Mouse (Mus musculus) hematopoietic stem cell, adult 5-6 weeks (primary cell): Measurements from ENCODE around the gene Fam20a. TPM values are rescaled to one million over a fixed set of nuclear protein-coding genes. Genes with fewer than 3 reads are reported as not detected.

Experiments used
- ATAC-seq, 2 experiments: fragments of 125-278 bp in 1 of 2; replicated peaks in 1 of 2; 2 replicates each; pipeline ENCODE4 v1.8.0; 2016 to 2017; ENCODE audit warnings: inconsistent platforms in 2 of 2, mild to moderate bottlenecking in 2 of 2, moderate number of reproducible peaks in 2 of 2, low read depth in 1 of 2, moderate TSS enrichment in 1 of 2; ENCODE audit not compliant: low FRiP score in 2 of 2, poor library complexity in 2 of 2, severe bottlenecking in 2 of 2, insufficient read depth in 1 of 2, low TSS enrichment in 1 of 2
- total RNA-seq: library from RNA; stranded (forward); fragments of 172-1452, 232-1000 nt; gene quantifications from 2 replicates; pipeline ENCODE4 v1.2.3, GENCODE M21; 2017

Fam20a gene
- total RNA-seq: not detected in 2 replicates

DNA sequence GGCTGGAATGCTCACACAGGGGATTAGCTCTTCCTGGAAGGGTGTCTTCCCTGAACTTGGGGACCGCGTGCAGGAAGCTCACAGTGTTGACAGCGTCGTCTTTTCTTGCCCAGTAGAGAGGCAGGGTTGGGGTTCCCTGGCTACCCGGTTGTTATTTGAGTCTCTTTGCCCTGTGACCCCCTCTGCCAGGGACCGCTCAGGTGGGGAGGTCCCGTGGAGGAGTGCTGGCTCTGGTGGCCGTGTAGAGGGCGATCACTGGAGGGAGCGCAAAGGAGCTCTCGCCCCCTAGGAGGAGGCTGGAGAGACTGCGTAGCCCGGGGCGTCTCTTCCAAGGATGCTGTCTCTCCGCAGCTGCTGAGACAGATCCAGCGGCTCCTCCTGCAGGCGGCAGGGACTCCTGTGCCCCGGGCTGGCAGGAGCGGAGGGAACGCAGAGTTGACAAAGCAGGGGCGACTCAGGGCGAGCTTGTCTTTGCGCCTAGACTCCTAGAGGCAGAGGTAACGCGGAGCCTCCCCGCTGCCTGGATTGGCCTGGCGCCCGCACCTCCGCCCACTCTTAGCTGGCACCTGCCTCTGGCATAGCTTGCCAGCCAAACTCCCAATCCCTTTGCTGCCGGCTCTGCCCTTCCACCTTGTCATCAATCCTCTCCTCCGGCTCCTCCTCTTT, at the start of gene Fam20a:
Fam20a (minus strand) TSS at position 499 of the 666 bp plus-strand sequence.
- ATAC-seq: peak; percentile 38 to 47

DNA sequence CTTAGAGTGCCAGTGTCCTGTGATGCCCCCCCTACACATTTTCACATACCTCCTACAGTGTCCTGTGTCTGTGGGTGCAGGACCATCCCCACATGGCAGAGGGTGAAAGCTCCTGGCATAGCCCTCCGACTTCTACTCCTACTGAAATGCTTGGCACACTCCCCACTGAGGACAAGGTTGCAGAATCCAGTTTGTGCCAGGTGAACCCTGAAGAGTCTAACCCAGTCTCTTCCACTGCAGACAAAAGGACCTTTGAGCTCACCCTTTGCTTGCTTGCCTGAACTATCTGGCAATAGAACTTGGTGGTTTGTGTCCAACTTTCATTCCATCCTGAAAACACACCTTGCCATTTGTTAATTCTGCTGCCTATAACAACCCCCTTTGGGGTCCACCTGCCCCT, 49.3 kb upstream of the Fam20a start:
- ATAC-seq: no peak

DNA sequence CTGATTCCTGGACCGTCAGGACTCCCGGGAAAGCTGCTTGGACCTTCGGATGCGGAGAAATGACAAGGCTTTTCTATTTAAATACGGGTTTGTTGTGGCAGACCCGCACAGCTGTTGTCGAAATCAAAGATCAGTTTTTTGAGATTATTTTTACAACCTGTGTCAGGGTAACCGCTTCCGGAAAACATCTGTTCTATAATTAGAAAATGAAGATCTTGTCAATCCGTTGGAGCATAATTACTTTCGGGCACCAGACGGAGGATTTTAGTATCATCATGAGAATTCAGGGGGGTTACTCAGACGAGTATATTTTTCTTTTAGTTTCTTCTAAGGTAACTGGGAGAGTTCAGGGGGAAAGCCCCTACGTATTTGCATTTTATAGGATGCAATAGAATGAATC, 48.1 kb upstream of the Fam20a start:
- ATAC-seq: no peak

DNA sequence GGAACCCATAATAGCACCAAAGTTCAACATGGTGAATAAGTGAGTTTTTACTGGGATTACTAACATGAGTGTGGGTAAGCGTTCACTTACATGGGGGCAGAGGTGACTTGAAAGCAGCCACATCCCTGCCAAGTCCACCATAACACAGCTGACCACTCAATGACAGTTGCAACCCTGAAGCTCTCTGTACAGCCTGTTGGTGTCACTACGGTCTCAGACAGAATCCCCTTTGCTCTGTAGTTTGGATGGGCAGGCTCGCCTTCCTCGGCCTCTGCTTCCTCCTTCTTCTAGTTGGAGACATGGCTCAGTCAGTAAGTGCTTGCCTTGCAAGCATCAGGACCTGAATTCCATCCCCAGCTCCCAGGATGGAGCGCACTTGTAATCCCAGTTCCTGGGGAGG, 47.0 kb upstream of the Fam20a start:
- 0 out of 4 replicates have a peak, but pooled peaks of 1 of the 2 experiments have one; percentile 37 for ATAC-seq

DNA sequence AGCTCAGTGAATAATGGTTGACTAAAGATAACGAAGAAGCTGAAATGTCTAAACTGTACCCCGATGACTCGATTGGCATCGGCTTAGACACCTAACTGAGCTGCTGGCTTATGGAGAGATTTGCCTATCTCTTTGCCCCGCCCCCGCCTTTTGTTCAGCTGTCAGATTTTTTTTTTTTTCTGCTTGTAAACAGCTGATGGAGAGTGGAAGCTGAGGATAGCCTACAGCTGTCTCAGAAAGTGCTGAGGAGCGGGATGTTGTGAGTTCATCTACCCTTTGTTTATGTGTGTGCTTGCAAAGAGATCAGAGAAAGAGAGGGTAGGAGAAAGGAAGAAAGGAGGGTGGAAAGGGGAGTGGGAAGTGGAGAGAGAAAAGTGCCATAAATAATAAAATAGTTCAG, 38.0 kb upstream of the Fam20a start:
- ATAC-seq: no peak

DNA sequence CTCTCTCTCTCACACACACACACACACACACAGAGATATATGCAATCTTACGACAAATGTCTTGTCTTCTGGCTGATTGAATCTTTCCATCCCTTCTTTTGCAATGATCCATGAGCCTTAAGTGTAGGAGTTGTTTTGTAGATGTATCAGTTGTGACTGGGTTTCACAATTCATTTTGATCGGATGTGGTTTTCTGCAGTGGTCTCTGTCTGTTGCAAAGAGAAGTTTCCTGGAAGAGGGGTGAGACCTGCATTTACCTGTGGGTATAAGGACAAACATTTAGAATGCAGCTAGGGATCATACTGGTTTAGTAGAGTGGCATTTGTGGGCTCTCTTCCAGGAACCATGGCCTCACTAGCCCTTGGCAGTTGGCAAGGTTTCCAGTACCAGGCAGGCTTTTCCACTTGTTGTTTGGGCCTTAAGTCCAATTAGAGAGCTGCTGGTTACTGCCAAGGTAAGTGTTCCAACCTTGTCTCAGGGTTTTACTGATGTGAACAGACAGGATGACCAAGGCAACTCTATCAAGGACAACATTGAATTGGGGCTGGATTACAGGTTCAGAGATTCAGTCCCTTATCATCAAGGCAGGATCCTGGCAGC, 36.6 kb upstream of the Fam20a start:
- ATAC-seq: no peak

DNA sequence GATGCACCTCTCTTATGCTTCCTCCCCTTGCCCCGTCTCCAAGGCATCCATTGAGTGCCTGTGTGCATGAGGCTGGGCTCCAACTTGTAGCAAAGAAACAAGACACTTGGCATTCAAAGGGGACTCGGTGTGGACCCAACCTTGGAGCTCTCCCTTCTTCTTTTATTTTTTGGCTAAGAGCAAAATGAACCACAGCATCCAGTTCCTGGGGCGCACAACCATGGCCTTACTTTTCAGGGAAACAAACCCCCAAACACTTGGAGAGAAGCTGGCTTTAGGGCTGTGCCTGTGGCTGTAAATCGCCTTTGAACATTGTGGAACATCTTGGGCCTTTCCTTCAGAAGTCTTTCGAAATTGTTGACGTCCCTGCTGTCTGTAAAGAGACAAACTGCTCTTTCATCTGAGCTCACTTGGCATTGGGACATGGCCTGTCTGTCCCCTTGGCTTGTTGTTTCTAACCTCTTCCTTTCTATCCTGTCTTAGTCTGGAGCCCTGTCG, 32.1 kb upstream of the Fam20a start:
- ATAC-seq: no peak

DNA sequence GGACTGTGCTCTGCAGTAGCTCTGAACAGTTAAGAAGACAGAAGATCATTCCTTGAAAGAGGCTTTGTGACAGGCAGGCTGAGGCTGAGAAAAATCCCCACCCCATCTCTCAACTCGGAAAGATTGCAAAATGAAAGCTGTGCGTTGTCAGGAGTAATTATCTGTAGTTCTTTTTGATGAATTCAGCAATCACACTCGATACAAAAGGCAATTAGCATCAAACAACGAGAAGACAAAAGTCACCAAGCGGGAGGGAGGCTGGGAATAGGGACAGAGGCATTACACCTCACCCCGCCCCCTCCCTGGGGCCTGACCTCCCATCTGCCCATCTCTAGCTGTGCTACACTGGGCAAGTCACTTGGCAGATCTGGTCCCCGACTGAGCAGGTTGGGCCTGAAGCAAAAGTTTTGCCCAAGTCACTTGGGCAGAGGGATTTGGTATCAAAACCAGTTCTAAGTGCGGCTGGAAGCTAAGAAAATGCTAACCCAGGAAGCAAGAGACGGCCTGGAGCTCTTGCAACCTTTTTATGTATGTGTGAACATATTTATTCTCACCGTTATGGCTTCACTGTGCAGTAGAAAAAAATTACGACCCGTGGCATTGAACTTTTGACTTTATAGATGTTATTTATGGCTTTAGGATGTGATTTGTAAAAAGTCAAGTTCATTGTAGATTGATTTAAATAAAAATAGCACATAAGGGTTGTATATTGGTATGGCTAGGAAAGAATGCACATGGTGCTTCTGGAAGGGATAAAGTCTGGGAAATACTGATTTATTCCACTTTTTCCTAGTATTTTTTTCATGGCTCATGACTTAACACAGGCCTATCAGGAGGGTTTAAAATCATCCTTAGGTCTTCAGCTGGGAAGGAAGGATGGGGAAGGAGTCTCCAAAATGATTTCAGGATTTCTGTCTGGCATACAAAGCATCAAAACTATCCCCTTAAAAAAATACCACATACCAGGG, 29.8 kb upstream of the Fam20a start:
- ATAC-seq: no peak

- no peak for ATAC-seq
Measured at GRCm38 (mm10) chr11:109745210-109745609, 23.1 kb upstream of the Fam20a start.

GRCm38 (mm10) chr11:109737967-109738366, 15.9 kb upstream of the Fam20a start:
- no peak for ATAC-seq

DNA sequence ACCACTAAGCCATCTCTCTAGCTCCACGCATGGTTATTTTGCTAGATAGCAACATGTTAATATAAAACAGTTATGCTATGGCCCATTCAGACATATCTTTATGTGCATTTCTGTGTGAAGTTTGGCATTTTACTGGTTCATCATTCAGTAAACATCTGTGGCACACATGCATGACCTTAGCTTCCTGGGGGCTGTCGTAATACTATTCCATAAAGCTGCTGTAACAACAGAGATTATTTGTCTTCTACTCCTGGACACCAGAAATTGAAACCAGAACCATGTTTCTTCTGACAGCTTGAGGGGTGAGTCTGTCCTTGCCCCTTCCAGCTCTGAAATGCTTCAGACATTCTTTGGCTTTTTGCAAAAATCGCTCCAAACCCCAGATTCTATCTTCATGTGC, 14.3 kb upstream of the Fam20a start:
- ATAC-seq: no peak

DNA sequence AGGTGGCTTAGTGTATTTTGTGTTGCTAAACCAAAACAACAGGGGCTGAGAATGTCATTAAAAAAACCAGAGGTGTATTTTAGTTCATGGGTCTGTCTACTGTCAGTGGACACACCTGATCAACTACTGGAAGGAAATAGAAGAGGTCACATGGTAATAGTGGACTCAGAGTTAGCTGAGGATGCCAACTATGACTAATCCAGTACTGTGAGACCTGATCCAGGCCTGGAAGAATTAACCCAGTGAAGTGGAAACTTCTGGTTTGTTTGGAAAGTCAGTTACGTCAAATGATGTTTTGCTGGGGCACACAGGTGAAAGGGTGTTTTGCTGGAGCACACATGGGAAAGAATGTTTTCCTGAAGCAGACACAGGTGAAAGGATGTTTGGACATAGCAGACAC, 12.3 kb upstream of the Fam20a start:
- no peak for ATAC-seq

DNA sequence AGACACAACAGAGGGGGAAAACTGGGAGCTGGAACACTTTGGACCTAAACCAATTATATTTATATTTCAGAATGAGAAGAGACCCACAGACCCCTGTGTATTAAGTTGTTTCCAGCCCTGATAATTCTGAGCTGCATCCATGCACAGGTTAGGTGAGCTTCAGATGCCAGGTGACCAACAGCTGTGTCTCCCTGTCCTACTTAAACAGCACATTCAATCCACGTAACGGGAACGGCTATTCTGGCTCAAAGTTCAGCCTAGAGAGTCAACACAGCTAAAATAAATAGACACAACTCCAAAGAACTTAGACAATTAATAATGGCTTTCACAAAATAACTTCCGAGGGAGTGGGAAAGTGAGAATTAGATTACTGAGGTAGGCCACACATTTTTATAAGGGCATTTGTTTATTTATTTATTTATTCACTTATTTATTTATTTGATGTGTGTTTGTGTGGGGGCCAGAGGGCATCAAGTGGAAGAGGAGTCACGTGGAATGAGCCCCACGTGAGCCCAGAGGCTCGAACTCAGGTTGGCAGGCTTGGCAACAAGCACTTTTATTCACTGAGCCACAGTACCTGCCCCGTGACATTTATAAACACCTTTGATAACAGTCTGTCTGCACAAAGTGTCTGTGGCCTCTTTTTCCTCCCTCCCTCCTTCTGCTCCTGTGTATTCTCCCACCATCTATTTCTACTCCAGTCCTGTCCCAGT, 10.8 kb upstream of the Fam20a start:
- no peak for ATAC-seq

DNA sequence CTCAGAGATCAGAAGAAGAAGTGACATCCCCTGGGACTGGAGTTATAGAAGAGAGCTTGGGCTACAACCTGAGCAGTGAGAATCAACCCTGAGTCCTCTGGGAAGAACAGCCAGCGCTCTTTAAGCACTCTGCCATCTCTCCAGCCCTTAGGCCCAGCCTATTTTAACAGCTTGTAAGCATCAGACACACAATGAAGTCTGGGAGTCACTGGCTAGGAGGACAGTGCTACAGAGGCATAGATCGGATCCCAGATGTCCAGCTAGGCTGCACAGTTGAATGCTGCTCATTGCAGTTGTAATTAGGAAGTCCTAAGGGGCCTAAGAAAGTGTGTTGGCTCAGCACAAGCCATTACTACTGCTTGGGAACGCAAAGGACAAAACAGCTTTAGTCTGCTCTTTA, 6.3 kb upstream of the Fam20a start:
- no peak for ATAC-seq

GRCm38 (mm10) chr11:109722711-109723110, 632 bp upstream of the Fam20a start:
- peak in 1 of 2 experiments; percentile 28; a peak in 1 of 4 replicates for ATAC-seq

DNA sequence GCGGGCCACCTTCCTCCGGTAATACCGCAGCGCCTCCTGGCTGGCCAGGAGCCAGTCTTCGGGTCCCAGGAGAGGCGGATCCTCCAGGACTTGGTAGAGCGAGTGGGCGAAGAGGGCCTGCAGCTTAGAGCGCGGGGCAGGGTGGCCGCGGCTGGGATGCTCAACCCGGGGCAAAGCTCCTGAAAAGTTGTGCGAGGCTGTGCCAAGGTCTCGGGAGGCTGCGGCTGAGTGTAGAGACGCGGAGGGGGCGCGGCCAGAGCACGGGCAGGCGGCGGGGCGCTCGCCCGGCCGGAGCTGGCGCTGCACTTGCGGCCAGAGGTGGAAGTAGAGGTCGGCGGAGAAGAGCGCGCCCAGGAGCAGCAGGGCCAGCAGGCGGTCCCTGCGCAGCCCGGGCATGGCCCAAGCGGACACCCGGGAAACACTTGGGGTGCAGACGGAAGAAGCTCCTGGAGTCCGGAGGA, 729 bp downstream of the Fam20a start:
- peak; percentile 70 to 73 for ATAC-seq

DNA sequence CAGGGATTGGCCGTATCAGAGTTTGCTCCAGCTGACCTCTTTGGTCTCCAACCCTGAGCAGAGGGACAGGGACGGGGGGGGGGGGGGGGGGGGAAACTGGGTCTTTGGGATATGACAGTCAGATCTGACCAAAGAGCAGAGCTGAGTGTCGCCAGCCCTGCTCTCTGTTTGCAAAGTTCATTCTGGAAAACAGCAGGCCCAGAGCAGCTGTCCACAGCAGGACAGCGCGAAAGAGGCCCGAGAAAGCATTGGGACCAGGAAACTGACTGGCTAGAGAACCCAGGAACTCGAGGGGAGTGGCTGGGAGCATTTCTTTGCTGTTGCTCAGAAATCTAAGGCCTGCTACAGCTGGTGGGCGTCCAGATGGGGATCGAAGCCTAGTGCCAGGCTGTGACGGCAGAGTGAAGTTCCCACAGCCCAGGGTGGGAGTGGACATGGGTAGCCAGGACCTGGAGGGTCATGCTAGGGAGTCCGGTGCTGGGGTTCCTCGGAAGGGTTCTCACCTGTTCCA, 1.2 kb downstream of the Fam20a start:
- no peak for ATAC-seq
